Mouse (Mus musculus): ENCODE data around the gene Mrps18a.

- TF ChIP-seq GATA1 (IDR thresholded peaks at IDR 0.05; ENCODE audit: low read length) (no peak), TAL1 (IDR thresholded peaks at IDR 0.05; ENCODE audit: low read length) (no peak)
These were observed 49.4 kb downstream of the Mrps18a start for GRCm38 (mm10) chr17:46160090-46160662.
